Mouse (Mus musculus): ENCODE measurements at regions not wholly inside any gene's neighbourhood (a gene's known extent, or its start where the extent isn't known, plus 50 kb on each side); places are given as distances from the start of the nearest gene placed in this dataset.
A peak's percentile ranks its signal among the peaks of the same experiment; 100 is the strongest.

DNA sequence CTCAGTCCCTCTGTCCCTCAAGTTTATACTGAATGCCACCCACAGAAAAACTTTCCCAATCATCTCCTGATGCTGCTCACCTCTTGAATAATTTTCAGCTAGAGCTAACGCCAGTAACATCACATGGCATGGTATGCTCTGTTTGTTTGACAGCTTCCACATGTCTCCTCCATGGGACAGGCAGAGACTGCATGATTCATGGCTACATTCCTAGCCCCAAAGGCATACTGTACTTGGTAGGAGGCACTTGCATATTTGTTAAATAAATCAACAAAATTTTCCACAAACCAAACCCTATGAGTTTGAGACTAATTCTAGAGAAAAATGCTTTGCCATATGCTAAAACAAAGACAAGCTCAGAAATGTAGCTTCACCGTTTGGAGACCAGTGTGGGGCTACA, 304.9 kb downstream of the Rfpl4b start:
- peak; percentile 69 for DNase-seq (ENCODE audit: low read depth)

All from fibroblast of lung, adult 2 months (primary cell).